Mouse (Mus musculus): Measurements from ENCODE around the gene Caln1.

DNA sequence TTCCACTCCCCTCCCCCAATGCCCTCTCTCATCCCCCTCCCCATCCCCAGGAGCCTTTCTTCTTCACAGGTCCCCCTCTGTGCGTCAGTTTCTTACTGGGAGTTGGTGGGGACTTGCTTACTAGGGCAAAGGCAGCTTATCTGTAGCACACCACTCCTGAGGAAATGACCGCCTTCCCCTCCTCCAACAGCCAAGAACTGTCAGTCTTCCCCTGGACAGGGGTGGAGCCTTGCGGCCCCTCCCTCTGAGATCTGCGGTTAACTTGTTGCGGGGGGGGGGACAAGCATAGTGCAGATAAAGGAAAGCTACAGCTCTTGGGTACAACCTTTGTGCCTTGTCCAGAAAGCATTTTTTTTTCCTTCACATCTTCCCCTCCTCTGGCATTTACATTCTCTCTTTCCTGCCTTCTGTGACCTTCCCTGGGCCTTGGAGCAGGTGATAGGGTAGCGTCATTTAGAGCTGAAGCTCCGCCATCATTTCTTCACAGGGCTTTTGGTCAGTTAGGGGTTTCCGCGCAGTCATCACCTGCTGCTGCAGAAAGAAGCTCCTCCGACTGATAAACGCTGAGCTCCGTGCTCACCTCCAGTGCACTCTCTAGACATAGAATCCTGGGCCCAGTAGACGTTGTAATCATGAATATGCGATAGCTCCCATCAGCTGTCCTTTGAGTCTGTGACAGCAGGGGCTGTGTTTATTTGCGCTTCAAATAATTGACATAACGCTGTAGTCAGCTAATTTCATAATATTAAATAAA, 319.3 kb downstream of the Caln1 start:
- TF ChIP-seq CTCF (conservative IDR thresholded peaks at IDR 0.05; ENCODE audit: low read length) (no peak), NANOG (IDR thresholded peaks at IDR 0.05; ENCODE audit: borderline replicate concordance, low read length) (no peak)

Measured in E14TG2a.4 (cell line).